Mouse (Mus musculus) cerebellum, adult 2 months (tissue): Measurements from ENCODE around the gene Spdye4a.

Experiments used
- CTCF ChIP-seq: fragments of 200-500 bp; IDR thresholded peaks from 2 replicates; pipeline ENCODE4 v1.5.1; 2011; ENCODE audit warnings: low read depth, mild to moderate bottlenecking, control low read depth, low read length, moderate library complexity, borderline replicate concordance; ENCODE audit not compliant: insufficient read depth
- POLR2A ChIP-seq: fragments of 200-500 bp; IDR thresholded peaks from 2 replicates; pipeline ENCODE4 v1.6.1; 2011; ENCODE audit warnings: low read length, control low read depth, borderline replicate concordance; ENCODE audit not compliant: insufficient read depth

GRCm38 (mm10) chr5:143269363-143270150 is 42.9 kb upstream of the Spdye4a start, which contains the start of gene Zfp316:
- no peak for TF ChIP-seq CTCF
- peak; percentile 99 for TF ChIP-seq POLR2A
